Mouse (Mus musculus) right cerebral cortex, postnatal 10 days (tissue): ENCODE results near the gene Dyrk3.
"Not testable (repeated sequence)": the region's sequence is repeated elsewhere in the genome, so short reads cannot be mapped to it uniquely, and the experiment has no call there.

Experiments used
- DNase-seq, 2 experiments: peaks; one replicate each; pipeline ENCODE4 v3.0.0; 2021; ENCODE audit warnings: low spot score in 2 of 2

The Dyrk3 gene

DNA sequence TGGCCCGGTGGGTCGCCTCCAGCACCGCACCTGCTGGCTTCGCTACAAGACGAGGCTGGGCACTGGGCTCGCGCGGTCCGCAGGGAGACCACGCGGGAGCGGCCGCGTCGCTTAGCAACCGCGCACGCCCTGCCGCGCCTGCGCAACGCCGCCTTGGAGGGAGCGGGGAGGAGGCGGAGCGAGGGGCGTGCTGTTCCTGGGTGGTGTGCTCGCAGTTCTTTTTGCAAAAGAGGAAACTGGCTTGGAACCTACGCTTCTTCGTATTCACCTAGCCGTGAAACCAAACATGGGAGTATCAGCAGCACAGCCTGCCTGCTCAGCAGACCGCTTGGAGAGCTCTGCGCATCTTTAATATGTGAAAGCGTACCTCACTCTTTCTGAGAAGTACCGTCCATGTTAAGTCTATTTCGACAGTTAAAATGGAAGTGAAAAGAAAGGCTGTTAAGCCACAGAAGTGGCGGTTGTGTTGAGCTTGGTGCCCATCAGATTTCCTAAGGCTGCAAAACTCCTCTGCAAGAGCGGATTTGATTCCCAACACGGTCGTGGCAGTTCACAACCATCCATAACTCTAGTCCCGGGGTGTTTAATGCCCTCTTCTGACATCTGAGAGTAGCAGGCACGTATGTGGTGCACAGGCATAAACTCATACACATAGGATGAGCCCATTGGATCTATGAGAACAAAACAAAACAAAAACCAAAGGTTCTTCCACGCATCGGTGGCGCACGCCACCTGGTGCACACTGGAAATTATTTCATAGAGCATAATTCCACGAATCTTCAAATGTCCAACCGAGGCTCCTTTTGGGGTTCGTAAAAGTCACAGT is at the start of gene Dyrk3:
Dyrk3 (minus strand) TSS at position 150 of the 826 bp plus-strand sequence.
- peak; percentile 94 for DNase-seq

GRCm38 (mm10) chr1:131187856-131188255 is 49.7 kb upstream of the Dyrk3 start:
- DNase-seq: no peak

- DNase-seq: no peak
These were observed 48.9 kb upstream of the Dyrk3 start for GRCm38 (mm10) chr1:131186995-131187394.

GRCm38 (mm10) chr1:131185821-131186506 is 47.8 kb upstream of the Dyrk3 start:
- DNase-seq: peak; percentile 44 to 61

GRCm38 (mm10) chr1:131184956-131185660 is 47.0 kb upstream of the Dyrk3 start:
- DNase-seq: no peak

GRCm38 (mm10) chr1:131184253-131184955 is 46.3 kb upstream of the Dyrk3 start:
- no peak for DNase-seq

DNA sequence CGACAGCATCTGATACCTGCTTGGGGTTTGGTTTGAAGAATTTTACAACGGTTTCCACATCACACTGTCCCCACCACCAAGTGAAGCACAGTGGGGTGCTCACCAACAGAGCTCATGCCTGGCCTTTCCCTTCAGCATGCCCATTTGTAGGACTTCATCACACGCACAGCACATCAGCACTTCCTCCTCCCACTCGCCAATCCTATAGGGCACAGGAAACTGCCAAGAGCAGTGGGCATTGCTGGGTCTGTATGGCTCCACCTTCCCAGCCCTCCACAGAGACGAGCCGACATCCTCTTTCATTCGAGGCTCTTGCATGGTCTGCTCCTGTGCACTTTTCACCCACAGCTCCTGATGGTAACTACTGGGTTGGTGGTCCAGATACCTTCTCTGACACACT is 45.1 kb upstream of the Dyrk3 start:
- no peak for DNase-seq

GRCm38 (mm10) chr1:131181642-131182527 is 43.7 kb upstream of the Dyrk3 start:
- DNase-seq: peak; percentile 80 to 87

DNA sequence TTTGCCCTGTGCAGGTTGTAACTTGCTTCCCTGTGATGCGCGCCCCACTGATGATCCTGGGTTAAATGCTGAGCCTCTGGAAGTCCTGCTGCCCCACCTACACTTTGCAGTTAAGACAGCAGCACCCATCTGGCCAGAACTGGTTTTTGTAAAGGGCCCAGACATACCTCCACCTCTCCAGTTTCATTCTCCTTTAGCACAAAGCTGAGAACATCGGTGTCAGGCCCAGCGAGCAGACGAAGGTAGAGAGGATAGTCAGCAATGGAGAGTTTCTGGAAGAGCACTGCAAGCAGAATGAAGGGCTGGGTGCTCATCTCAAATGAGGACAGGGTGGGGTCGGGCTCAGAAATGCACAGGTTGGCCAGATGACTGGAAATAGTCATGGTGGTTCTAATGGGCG is 42.2 kb upstream of the Dyrk3 start:
- no peak for DNase-seq

- DNase-seq: no peak
These were observed 39.9 kb upstream of the Dyrk3 start for GRCm38 (mm10) chr1:131178083-131178482.

- no peak for DNase-seq
These were observed 39.1 kb upstream of the Dyrk3 start for GRCm38 (mm10) chr1:131177249-131177648.

- DNase-seq: no peak
These were observed 37.7 kb upstream of the Dyrk3 start for GRCm38 (mm10) chr1:131175819-131176218.

DNA sequence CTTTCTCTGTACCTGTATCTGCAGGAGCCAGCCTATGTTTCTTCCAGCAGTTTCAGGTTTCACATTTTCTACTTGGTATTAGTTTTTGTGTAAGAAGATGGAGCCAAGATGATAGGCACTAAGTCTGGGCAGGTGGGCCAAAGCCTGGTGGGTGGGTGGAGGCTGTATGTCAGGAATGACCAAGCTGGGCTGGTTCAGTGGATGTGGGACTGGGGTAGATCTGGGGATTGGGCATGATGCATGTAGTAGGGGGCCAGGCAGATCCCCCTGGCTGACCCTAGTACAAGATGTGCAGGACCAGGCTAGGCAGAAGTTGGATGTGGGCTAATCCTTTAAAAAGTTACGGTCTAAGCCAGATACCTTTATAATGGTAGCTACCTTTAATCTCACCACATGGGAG is 37.0 kb upstream of the Dyrk3 start:
- no peak for DNase-seq

GRCm38 (mm10) chr1:131174299-131174861 is 36.2 kb upstream of the Dyrk3 start:
- no peak for DNase-seq

- no peak for DNase-seq
These were observed 35.7 kb upstream of the Dyrk3 start for GRCm38 (mm10) chr1:131173809-131174208.

DNA sequence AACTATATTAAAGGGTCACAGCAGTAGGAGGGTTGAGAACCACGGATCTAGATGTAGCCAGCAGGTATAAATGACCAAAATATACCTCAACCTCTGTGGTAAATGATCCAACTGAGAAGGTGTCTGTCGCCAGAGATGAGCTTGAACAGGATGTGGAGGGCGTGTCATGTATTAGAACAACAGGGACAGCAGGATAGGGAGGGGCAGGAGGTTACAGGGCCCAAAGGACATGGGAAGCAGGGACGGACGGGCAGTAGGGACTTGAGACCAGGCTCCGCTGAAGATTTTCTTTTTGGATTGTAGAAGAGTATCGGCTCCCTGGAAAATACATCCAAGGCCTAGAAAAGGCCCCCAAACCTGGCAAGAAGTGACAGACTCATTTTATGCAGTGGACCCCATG is 34.9 kb upstream of the Dyrk3 start:
- DNase-seq: no peak

GRCm38 (mm10) chr1:131167612-131168011 is 29.5 kb upstream of the Dyrk3 start:
- no peak for DNase-seq

DNA sequence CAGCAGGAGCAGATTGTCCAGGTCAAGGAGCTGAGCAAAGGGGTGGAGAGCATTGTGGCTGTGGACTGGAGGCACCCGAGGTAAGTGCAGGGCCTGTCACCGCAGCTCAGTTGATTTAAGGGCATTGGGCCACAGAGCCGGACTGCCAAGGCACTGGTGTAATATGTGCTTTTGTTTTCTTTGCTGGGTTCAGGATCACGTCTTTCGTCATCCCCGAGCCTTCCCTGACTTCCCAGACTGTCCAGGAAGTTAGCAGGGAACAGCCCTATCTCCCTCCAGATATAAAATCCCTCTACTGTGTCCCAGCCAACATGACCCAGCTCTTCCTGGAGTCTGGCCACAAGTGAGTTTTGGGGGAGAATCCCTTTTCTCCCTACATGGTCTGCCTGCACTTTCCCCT is 26.3 kb upstream of the Dyrk3 start:
- no peak for DNase-seq

- DNase-seq: no peak
These were observed 23.0 kb upstream of the Dyrk3 start for GRCm38 (mm10) chr1:131161091-131161490.

GRCm38 (mm10) chr1:131159573-131160327 is 21.6 kb upstream of the Dyrk3 start:
- DNase-seq: not testable (repeated sequence)
